ENCODE assay signal across 8 mouse cellular contexts in genomic region chrX:169881253-169882219, GRCm38 (mm10).
DNase-seq lines count a peak whose midpoint lies in the region; ATAC-seq and TF ChIP-seq lines count a peak whose summit lies in the region.

No protein-coding gene starts in this region.

- WGBS in limb, embryonic 12.5 days = 47% methylated on average over 10 of the region's 10 CpGs
- 47% methylated on average over 10 of the region's 10 CpGs for WGBS in stomach, postnatal 0 days

- no peaks in the 10 kb centered on the region for H3K4me1 ChIP-seq in limb, embryonic 12.5 days (replicated peaks)
- no peaks in the 10 kb centered on the region for H3K4me1 ChIP-seq in stomach, postnatal 0 days (replicated peaks; ENCODE audit: control insufficient read depth, insufficient read depth)

- TF ChIP-seq EP300 in stomach, postnatal 0 days (optimal IDR thresholded peaks at IDR 0.05) = no peak

- H3K27ac ChIP-seq in limb, embryonic 12.5 days = peak overlapping the region; percentile 59; the same call in 1 of the 2 replicates
- H3K27ac ChIP-seq in stomach, postnatal 0 days (replicated peaks) = 0 out of 2 replicates have a peak overlapping the region, but pooled peaks have one; percentile 78

- H3K9ac ChIP-seq in limb, embryonic 12.5 days (replicated peaks) = peak overlapping the region; percentile 54; the same call in 1 of the 2 replicates
- no peak overlapping the region for H3K9ac ChIP-seq in stomach, postnatal 0 days (ENCODE audit: low read length)

- TF ChIP-seq CTCF in stomach, postnatal 0 days (IDR thresholded peaks at IDR 0.05; ENCODE audit: low read depth) = no peak

- peak overlapping the region; percentile 49 for H3K4me3 ChIP-seq in limb, embryonic 12.5 days (replicated peaks)
- peak overlapping the region; percentile 49 for H3K4me3 ChIP-seq in stomach, postnatal 0 days (ENCODE audit: low read depth, low read length)

- intact Hi-C loops in left cerebral cortex, postnatal 4 days (cut with DNase I) = no loop called here

- H3K9me3 ChIP-seq in limb, embryonic 12.5 days = no peaks in the 10 kb centered on the region
- H3K9me3 ChIP-seq in stomach, postnatal 0 days (ENCODE audit: control insufficient read depth, low read length) = no peaks in the 10 kb centered on the region

- DNase-seq in adrenal gland, postnatal 14 days = peak; percentile 12
- no peak for DNase-seq in adrenal gland, adult 2 months
- peak; percentile 3 for DNase-seq in thymus, postnatal 25 days
- DNase-seq in thymus, postnatal 0 days (ENCODE audit: low spot score) = no peak
- DNase-seq in stomach, postnatal 0 days (ENCODE audit: low spot score) = no peak
- DNase-seq in left cerebral cortex, postnatal 4 days = no peak
- no peak for DNase-seq in spleen, postnatal 10 days (ENCODE audit: low spot score in 2 of 2)

- H3K36me3 ChIP-seq in limb, embryonic 12.5 days = no peaks in the 10 kb centered on the region
- H3K36me3 ChIP-seq in stomach, postnatal 0 days (ENCODE audit: control insufficient read depth, insufficient read depth, low read length) = no peaks in the 10 kb centered on the region

- no peak for ATAC-seq in limb, embryonic 12.5 days (ENCODE audit: insufficient number of reproducible peaks, insufficient read depth, low FRiP score, low TSS enrichment, low read depth)
- no peak for ATAC-seq in stomach, postnatal 0 days (ENCODE audit: low FRiP score, low TSS enrichment)

- peaks cover 37% of the 10 kb centered on the region for H3K27me3 ChIP-seq in limb, embryonic 12.5 days
- H3K27me3 ChIP-seq in stomach, postnatal 0 days (ENCODE audit: control insufficient read depth, insufficient read depth, low read length) = no peaks in the 10 kb centered on the region

- peak overlapping the region; percentile 61 for H3K4me2 ChIP-seq in limb, embryonic 12.5 days
- H3K4me2 ChIP-seq in stomach, postnatal 0 days (replicated peaks; ENCODE audit: low read depth) = peak overlapping the region; percentile 66

Comparison
In these comparisons a context has a peak if more than half of its experiments do, and no peak if none do; other contexts are left out.
1. DNase-seq: peak in adrenal gland, postnatal 14 days (single experiment) and thymus, postnatal 25 days (single experiment); none in adrenal gland, adult 2 months (single experiment), thymus, postnatal 0 days (single experiment), stomach, postnatal 0 days (single experiment), left cerebral cortex, postnatal 4 days (single experiment) and spleen, postnatal 10 days (0 of 2).